Mouse (Mus musculus) bone marrow, adult 2 months (tissue): ENCODE data around the gene Retreg1.

Experiments used
- CTCF ChIP-seq: fragments of 200-500 bp; IDR thresholded peaks from 2 replicates; pipeline ENCODE4 v1.5.1; 2011; ENCODE audit warnings: low read length, control low read depth; ENCODE audit not compliant: control insufficient read depth, insufficient read depth
- POLR2A ChIP-seq: fragments of 200-500 bp; IDR thresholded peaks from 2 replicates; pipeline ENCODE4 v1.6.1; 2011; ENCODE audit warnings: low read depth, mild to moderate bottlenecking, control low read depth, low read length, borderline replicate concordance; ENCODE audit not compliant: control insufficient read depth

DNA sequence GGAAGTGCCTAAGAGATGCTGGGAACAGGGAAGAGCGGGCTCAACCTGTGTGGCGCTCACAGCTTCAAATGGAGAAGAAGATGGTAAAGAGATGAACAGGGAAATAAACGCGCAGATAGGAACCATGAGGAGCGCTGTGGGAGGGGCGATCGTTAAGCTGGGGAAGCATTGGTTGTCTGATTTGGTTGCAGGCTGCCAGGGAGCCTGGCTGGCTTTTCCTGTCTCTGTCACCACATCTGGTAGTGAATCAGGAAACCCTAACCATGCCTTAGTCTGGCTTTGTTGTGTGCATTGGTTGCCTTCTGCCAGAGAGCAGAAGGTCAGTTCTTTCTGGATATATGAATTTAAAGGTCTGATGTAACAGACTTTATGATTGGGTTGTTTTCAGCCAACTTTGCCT lies 28.5 kb downstream of the Retreg1 start:
- no peak for TF ChIP-seq CTCF
- no peak for TF ChIP-seq POLR2A
